Mouse (Mus musculus): ENCODE results near the gene Cdkl4. TPM values are rescaled to one million over a fixed set of nuclear protein-coding genes. Genes with fewer than 3 reads are reported as not detected.
"Not testable (repeated sequence)": the region's sequence is repeated elsewhere in the genome, so short reads cannot be mapped to it uniquely, and the experiment has no call there.

Cdkl4 gene
- total RNA-seq, 2 experiments from 2014 or later = 0.20 to 0.28 TPM

- no peak for DNase-seq (ENCODE audit: low spot score in 2 of 2)
Measured at GRCm38 (mm10) chr17:80564611-80564924, 13.0 kb downstream of the Cdkl4 start.

- not testable (repeated sequence) for DNase-seq (ENCODE audit: low spot score in 2 of 2)
Measured at GRCm38 (mm10) chr17:80563762-80564610, 13.6 kb downstream of the Cdkl4 start.

- no peak for DNase-seq (ENCODE audit: low spot score in 2 of 2)
Measured at GRCm38 (mm10) chr17:80562792-80563191, 14.8 kb downstream of the Cdkl4 start.

GRCm38 (mm10) chr17:80560669-80561401, 16.8 kb downstream of the Cdkl4 start:
- DNase-seq (ENCODE audit: low spot score in 2 of 2) = peak; percentile 26 to 64

- no peak for DNase-seq (ENCODE audit: low spot score in 2 of 2)
Measured at GRCm38 (mm10) chr17:80559745-80560144, 17.9 kb downstream of the Cdkl4 start.

GRCm38 (mm10) chr17:80559050-80559449, 18.6 kb downstream of the Cdkl4 start:
- DNase-seq (ENCODE audit: low spot score in 2 of 2) = no peak

GRCm38 (mm10) chr17:80558583-80558982, 19.0 kb downstream of the Cdkl4 start:
- DNase-seq (ENCODE audit: low spot score in 2 of 2) = no peak

- no peak for DNase-seq (ENCODE audit: low spot score in 2 of 2)
Measured at GRCm38 (mm10) chr17:80557461-80557860, 20.2 kb downstream of the Cdkl4 start.

GRCm38 (mm10) chr17:80553318-80554270, 24.0 kb downstream of the Cdkl4 start:
- DNase-seq (ENCODE audit: low spot score in 2 of 2) = peak; percentile 41 to 46

- no peak for DNase-seq (ENCODE audit: low spot score in 2 of 2)
Measured at GRCm38 (mm10) chr17:80552653-80553052, 25.0 kb downstream of the Cdkl4 start.

- DNase-seq (ENCODE audit: low spot score in 2 of 2) = no peak
Measured at GRCm38 (mm10) chr17:80550981-80551380, 26.6 kb downstream of the Cdkl4 start.

GRCm38 (mm10) chr17:80546846-80547245, 30.8 kb downstream of the Cdkl4 start:
- no peak for DNase-seq (ENCODE audit: low spot score in 2 of 2)

- DNase-seq (ENCODE audit: low spot score in 2 of 2) = no peak
Measured at GRCm38 (mm10) chr17:80546227-80546626, 31.4 kb downstream of the Cdkl4 start.

- DNase-seq (ENCODE audit: low spot score in 2 of 2) = no peak
Measured at GRCm38 (mm10) chr17:80543646-80544045, 34.0 kb downstream of the Cdkl4 start.

GRCm38 (mm10) chr17:80537136-80537535, 40.5 kb downstream of the Cdkl4 start:
- DNase-seq (ENCODE audit: low spot score in 2 of 2) = no peak

GRCm38 (mm10) chr17:80535633-80536032, 42.0 kb downstream of the Cdkl4 start:
- no peak for DNase-seq (ENCODE audit: low spot score in 2 of 2)

GRCm38 (mm10) chr17:80531351-80531750, 46.3 kb downstream of the Cdkl4 start:
- not testable (repeated sequence) for DNase-seq (ENCODE audit: low spot score in 2 of 2)

- DNase-seq (ENCODE audit: low spot score in 2 of 2) = no peak
Measured at GRCm38 (mm10) chr17:80523231-80523630, 54.4 kb downstream of the Cdkl4 start.

- DNase-seq (ENCODE audit: low spot score in 2 of 2) = no peak
Measured at GRCm38 (mm10) chr17:80522229-80522556, 55.4 kb downstream of the Cdkl4 start.

GRCm38 (mm10) chr17:80521521-80522228, 55.9 kb downstream of the Cdkl4 start:
- DNase-seq (ENCODE audit: low spot score in 2 of 2) = no peak

- no peak for DNase-seq (ENCODE audit: low spot score in 2 of 2)
Measured at GRCm38 (mm10) chr17:80520537-80520936, 57.1 kb downstream of the Cdkl4 start.
